Mouse (Mus musculus) heart, postnatal 36 days (tissue): ENCODE data around the gene Olfr918. TPM values are rescaled to one million over a fixed set of nuclear protein-coding genes. Genes with fewer than 3 reads are reported as not detected.

Source experiments
- DNase-seq, 2 experiments: peaks; one replicate each; pipeline ENCODE4 v3.0.0; 2021 to 2022
- intact Hi-C: fragments of 180-260 bp; cut with DNase I; formaldehyde crosslinking; loops from one replicate; pipeline ENCODE4 v1.15.1; 2025
- total RNA-seq, 2 experiments: library from RNA; stranded (reverse); gene quantifications; 2 replicates each; pipeline ENCODE4 v1.2.3; 2021

Gene Olfr918
- not detected for total RNA-seq

GRCm38 (mm10) chr9:38674501-38674900, at the start of gene Olfr918:
Gene Olfr918 (minus strand): TSS chr9:38674601.
- intact Hi-C loops, result no loop called here
- no peak for DNase-seq

GRCm38 (mm10) chr9:38724044-38724443, 49.6 kb upstream of the Olfr918 start:
- intact Hi-C loops, result no loop called here
- no peak for DNase-seq

- peak; percentile 13 to 22 for DNase-seq
These were observed 44.6 kb upstream of the Olfr918 start for GRCm38 (mm10) chr9:38718927-38719441.

GRCm38 (mm10) chr9:38718102-38718501, 43.7 kb upstream of the Olfr918 start, which contains the start of gene Vwa5a:
Gene Vwa5a (plus strand): TSS chr9:38718268.
- peak; percentile 16 to 39 for DNase-seq
- intact Hi-C loops, result no loop called here

More at GRCm38 (mm10) chr9:38718927-38719441, 44.6 kb upstream of the Olfr918 start:
- intact Hi-C loops, result no loop called here

GRCm38 (mm10) chr9:38672887-38673286, 1.5 kb downstream of the Olfr918 start:
- intact Hi-C loops, result no loop called here
- no peak for DNase-seq

GRCm38 (mm10) chr9:38665742-38666141, 8.7 kb downstream of the Olfr918 start, which contains the start of gene Olfr917:
Gene Olfr917 (minus strand): TSS chr9:38665842.
- DNase-seq, result no peak
- intact Hi-C loops, result no loop called here

- no peak for DNase-seq
- intact Hi-C loops, result no loop called here
These were observed 14.6 kb downstream of the Olfr918 start, which contains the start of gene Olfr916 for GRCm38 (mm10) chr9:38659775-38660174. Gene Olfr916 (minus strand): TSS chr9:38659875.

GRCm38 (mm10) chr9:38632406-38632805, 42.0 kb downstream of the Olfr918 start:
- DNase-seq, result no peak
- intact Hi-C loops, result no loop called here

Other genes with a start within 250 kb of the Olfr918 start
- not detected for gene Olfr901, start 245.1 kb downstream of the Olfr918 start, total RNA-seq
- not detected for gene Olfr902, start 226.9 kb downstream of the Olfr918 start, total RNA-seq
- not detected for gene Olfr904, start 211.5 kb downstream of the Olfr918 start, total RNA-seq
- gene Olfr905, start 203.5 kb downstream of the Olfr918 start, total RNA-seq, result not detected
- gene Olfr906, start 187.5 kb downstream of the Olfr918 start, total RNA-seq, result not detected
- gene Olfr907, start 178.8 kb downstream of the Olfr918 start, total RNA-seq, result not detected
- gene Olfr911-ps1, start 153.0 kb downstream of the Olfr918 start, total RNA-seq, result not detected
- gene Olfr910, start 136.8 kb downstream of the Olfr918 start, total RNA-seq, result not detected
- gene Olfr912, start 94.4 kb downstream of the Olfr918 start, total RNA-seq, result not detected
- gene Olfr913, start 81.8 kb downstream of the Olfr918 start, total RNA-seq, result not detected
- not detected for gene Olfr914, start 69.5 kb downstream of the Olfr918 start, total RNA-seq
- gene Olfr916, start 14.7 kb downstream of the Olfr918 start, total RNA-seq, result not detected
- gene Olfr917, start 8.8 kb downstream of the Olfr918 start, total RNA-seq, result not detected
- not detected for gene Olfr919, start 29.1 kb upstream of the Olfr918 start, total RNA-seq
- gene Vwa5a, start 43.7 kb upstream of the Olfr918 start, total RNA-seq, result 10 to 100 TPM; 28.7 to 36.1 TPM
- gene Olfr920, start 77.7 kb upstream of the Olfr918 start, total RNA-seq, result under 1 TPM; 0.06 to 0.08 TPM
- gene Olfr921, start 98.5 kb upstream of the Olfr918 start, total RNA-seq, result not detected
- gene Olfr922, start 140.0 kb upstream of the Olfr918 start, total RNA-seq, result not detected
- not detected for gene Olfr923, start 151.9 kb upstream of the Olfr918 start, total RNA-seq
- not detected for gene Olfr924, start 169.8 kb upstream of the Olfr918 start, total RNA-seq
- gene Olfr26, start 180.5 kb upstream of the Olfr918 start, total RNA-seq, result not detected
- not detected for gene Olfr926, start 202.5 kb upstream of the Olfr918 start, total RNA-seq